Mouse (Mus musculus) retina, postnatal 7 days (tissue): ENCODE data around the gene Gpbar1.

Experiments used
- DNase-seq: peaks from one replicate; pipeline ENCODE4 v3.0.0-alpha.2; 2012; ENCODE audit warnings: low read depth, low spot score

The Gpbar1 gene

DNA sequence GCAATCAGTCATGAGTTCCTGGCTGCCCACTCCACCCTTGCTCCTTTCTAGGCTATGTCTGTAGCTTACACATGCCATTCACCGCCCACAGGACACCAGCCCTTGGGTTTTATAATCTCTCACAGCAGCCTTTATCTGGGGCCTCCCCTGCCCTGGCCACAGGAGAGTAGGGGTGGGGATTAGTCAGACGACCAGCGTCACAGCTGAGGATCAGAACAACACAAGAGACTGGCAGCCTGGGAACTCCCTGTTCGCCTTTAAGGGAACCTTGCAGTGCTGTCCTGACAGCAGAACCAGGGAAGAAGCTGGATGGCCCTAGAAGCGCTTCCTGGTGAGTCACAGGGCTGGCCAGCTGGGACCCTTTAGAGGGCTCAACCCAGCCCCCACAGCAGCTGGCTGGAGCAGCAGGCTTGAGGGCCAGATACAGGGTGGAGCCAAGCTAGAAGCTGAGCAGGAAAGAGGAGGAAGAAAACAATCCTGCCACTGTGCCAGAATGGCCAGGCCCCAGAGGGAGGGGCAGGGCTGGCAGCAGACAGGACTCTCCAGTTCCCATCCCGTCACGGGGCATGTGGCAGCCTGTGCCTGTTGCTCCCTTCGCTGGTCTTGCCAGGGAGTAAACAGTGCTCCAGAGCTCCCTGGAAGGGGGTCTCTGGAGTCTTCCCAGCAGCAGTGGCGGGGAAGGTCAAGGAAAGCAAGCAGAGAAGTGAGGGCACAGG, 17.3 kb downstream of the Gpbar1 start:
- DNase-seq = peak; percentile 64

DNA sequence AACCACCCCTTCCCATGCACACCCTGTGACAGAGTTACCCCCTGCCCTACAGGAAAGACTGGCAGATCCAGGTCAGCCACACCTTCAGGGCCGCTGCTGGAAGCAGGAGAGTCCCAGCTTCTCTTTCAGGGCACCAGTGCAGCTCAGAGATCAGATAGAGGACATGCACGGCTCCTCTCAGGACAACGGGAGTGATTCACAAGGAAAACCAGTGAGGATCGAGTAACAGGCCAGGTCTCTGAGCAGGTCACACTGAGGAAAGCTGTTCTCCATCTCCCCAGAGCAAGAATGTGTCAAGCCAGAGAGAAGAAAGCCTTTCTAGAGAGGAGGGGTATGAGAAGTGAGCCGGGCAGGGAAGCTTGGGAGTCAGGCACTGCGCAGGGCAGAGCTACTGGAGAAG, 18.1 kb downstream of the Gpbar1 start:
- no peak for DNase-seq

DNA sequence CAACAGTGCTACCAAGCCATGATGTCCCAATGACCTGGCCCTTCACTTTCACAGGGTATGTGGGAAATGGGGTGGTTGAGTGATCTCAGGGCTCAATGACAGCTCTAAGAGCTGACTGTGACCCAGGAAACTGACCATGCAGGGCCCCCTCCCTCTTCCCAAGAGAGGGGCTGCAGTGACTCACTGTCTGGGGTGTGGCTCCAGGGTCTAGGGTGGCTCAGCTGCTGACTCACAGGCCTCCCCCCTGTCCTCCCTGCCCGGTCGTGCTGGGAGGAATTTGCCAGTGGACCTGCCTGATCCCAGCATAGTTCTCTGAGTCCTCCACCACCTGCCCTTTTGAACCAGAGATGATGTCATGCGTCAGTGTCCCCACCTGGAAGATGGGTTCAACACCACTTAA, 18.9 kb downstream of the Gpbar1 start:
- DNase-seq = no peak

DNA sequence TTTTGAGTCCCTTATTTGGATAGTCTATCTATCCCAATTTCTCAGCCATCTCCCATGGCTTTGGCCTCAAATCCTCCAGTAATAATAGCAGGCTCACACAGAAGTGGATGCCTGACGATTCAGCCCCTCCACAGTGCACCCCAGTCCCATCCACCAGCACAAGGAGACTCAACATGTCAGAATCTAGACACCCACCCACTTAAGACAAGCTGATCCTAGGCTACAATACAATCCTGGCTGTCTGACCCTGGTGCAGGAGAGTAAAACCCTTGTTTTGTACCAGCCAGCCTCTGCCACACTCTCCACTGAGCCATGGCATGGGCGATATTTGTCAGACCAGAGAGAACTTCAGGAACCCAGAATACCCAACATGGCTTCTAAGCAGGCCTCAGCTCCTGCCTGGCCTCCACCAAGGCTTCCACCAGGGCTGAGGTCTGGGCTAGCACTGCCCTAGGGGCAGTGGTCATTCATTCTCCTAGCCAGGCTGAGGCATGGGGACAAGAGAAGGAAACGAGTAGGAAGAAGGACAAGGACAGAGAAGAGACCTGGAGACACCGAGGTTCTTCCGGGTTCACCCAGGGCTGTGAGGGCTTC, 19.9 kb downstream of the Gpbar1 start:
- no peak for DNase-seq

DNA sequence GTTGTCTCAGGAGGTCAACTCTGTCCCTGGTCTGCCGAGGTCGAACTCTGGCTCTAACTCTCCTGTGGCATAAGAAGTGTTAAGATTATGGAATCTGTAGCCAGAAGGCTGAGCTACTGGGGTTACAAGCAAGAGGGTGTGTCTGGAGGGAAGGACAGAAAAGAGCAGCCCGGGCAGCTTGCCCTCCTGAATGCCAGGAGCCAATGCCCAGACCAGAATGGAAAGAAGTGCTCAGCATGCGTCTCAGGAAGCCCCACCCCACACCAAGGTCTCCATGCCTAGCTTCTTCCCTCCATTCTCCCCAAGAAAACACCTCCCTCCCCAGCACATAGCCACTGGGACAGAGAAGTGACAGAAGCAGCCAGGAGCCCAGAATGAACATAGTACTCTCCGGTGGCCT, 20.6 kb downstream of the Gpbar1 start:
- DNase-seq = no peak

DNA sequence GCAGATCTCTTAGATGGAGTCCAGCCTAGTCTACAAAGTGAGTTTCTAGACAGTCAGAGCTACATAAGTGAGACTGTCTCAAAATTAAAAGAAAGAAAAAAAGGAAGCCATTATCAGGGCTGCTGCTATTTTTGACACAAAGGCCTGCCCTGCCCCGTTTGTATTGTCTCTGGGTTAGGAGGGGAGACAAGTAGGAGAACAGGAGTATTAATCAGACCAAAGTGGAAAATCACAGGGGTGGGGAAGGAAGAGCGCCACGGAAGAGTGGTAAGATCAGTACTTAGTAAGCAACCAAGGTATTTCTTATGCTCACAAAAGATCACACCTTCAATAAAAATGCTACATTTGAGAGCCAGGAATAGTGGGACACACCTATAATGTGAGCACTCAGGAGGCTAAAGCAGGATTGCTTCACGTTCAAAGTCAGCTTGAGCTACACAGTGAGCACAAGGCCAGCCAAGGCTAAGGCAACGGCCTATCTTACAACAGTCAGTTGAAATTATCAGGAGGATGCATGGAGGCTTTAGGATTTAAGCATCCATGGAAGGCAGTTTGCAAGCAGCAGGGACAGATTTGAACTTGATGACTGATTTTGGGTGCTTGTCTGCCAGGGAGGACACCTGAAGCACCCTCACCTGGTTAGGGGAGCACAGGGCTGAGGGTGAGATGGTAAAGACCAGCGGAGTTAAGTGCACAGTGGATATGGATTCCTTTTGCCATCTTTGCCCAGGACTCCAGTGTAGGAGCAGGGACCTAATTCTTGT, 22.2 kb downstream of the Gpbar1 start:
- DNase-seq = no peak

DNA sequence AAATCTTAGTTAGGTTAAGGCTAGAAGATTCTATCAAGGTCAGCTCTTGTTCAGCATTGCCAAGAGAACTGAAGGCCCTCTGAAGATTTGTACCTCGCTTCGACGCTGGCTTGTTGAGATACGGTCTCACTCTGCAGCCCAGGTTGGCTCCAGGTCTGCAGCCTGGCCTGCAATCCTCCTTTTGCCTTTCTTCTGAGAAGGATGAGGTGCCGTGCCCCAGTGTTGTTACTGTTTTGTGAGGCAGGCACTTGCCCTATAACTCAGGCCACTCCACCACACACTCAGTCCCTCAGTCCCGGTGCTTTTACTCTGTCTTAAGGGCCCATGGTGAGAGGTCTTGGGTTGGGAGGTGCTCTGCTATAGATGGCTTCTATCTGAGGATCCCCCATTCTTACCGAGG, 23.9 kb downstream of the Gpbar1 start:
- no peak for DNase-seq

DNA sequence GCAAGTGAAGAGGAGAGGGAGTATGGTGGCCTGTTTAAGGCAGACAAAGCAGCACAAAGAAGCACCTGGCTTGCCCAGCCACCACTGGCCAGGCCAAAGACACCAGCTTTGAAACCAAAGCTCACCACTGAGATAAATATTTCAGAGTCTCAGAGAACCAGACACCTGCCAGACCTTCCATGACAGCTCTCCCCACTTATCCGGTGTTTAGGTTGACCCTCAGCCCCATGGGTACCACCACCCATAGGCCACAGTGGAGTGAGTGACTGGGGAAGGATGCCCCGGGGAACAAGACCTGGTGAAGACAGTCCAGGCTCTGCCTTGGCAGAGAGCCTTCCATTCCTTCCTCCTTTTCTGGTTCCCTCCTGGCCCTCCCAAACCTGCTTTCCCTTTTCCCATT, 24.5 kb downstream of the Gpbar1 start:
- no peak for DNase-seq

DNA sequence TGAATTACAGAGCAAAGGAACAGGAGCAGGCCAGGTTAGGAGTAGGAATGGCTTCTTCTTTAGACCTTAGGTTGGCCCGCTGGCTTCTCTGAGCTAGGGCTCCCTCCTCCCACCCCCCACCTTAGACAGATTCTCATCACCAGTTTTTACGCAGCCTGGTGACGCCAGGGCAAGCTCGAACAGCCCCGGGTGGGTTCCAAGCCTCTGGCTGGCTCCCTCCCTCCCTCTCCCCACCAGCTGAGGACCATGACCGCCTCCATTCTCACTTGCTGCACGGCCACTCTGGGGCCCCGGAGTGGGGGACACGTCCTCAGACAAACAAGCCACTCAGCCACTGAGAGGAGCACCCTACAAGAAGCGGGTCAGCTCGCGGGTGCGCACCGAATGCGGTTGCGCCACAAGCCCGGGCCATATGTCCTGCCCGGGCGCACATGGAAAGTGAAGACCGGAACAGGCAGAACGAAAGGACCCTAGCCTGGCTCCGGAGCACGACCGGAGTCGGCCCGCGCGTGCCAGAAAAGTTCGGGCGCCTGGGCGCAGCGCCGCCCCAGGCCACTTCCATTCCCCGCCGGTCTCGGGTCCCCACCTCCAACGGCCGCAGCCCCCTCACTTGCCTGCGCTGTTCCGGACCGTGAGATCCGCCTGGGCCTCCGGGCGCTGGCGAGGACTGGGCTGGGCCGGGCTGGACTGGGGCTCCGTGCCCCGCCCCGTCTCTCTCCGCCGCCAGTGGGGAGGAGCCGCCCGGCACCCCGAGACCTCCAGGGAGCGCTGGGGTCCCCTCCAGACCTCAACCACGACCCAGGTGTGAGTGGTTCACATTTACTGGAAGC, 25.4 kb downstream of the Gpbar1 start:
- DNase-seq = no peak

DNA sequence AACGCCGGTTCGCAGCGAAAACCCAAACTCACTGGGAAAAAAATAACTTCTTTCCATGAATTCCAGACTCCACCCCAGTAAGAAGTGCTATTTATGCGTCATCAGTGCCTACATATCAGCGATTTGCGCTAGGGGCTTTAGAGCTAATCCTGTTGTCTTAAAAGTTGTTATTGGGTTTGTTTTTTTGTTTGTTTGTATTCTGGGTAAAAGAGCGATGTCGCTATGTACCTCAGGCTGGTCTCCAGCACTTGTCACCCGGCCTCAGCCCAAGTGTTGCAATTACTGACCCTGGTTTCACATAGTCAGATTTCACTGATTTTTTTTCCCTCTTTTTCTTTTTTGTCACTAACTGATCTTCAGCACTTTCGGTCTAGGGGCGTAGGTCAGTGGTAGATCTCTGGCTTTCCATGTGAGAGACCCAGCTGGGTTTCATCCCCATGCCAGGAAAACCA, 26.0 kb downstream of the Gpbar1 start:
- DNase-seq = no peak

DNA sequence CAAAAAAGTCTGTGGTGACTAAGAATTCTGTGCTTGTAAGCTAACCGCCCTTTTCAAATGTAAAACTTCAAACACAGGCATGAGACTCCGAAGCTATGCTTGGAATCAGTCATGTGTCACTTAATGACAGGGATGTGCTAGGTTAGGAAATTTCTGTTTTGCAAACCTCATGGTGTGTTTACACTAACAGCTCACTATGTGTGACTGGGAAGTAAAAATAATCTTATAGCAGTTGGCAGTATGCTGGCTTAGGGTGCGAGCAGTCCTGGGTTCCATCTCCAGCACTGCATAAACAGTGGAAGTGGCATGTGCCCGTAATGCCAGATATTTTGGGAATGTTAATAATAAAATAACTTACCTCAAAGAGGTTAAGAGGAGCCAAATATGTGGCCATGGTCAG, 26.6 kb downstream of the Gpbar1 start:
- no peak for DNase-seq

DNA sequence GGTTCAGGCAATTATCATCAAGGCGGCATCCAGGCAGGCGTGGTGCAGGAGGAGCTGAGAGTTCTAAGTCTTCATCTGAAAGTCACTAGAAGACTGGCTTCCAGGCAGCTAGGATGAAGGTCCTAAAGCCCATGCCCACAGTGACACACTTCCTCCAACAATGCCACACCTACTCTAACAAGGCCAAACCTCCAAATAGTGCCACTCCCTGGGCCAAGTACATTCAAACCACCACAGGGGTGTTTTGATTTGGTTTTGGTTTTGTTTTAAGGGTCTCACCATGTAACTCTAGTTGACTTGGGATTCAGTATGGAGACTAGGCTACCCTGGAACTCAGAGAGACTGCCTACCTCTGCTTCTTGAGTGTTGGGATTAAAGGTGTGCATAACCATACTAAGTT, 27.2 kb downstream of the Gpbar1 start, which contains the start of gene Tmbim1:
TSS of gene Tmbim1 (minus strand) at position 101 of the 400 bp plus-strand sequence.
- DNase-seq = no peak

DNA sequence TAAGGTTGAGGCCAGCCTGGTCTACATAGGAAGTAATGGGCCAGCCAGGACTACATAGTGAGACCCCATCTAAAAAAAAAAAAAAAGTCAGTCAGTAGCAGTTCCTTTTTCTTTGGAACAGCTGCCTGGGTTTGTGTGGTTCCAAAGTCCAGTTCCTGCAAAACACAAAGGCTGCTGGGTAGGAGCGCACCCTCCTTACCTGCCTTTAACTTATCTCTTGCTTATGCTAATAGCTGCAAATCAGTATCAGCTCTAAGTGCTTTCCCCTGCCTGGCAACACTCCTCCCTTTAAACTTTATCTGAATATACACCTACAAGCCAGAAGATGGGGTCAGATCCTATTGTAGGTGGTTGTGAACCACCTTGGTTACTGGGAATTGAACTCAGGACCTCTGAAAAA, 28.8 kb downstream of the Gpbar1 start:
- no peak for DNase-seq

DNA sequence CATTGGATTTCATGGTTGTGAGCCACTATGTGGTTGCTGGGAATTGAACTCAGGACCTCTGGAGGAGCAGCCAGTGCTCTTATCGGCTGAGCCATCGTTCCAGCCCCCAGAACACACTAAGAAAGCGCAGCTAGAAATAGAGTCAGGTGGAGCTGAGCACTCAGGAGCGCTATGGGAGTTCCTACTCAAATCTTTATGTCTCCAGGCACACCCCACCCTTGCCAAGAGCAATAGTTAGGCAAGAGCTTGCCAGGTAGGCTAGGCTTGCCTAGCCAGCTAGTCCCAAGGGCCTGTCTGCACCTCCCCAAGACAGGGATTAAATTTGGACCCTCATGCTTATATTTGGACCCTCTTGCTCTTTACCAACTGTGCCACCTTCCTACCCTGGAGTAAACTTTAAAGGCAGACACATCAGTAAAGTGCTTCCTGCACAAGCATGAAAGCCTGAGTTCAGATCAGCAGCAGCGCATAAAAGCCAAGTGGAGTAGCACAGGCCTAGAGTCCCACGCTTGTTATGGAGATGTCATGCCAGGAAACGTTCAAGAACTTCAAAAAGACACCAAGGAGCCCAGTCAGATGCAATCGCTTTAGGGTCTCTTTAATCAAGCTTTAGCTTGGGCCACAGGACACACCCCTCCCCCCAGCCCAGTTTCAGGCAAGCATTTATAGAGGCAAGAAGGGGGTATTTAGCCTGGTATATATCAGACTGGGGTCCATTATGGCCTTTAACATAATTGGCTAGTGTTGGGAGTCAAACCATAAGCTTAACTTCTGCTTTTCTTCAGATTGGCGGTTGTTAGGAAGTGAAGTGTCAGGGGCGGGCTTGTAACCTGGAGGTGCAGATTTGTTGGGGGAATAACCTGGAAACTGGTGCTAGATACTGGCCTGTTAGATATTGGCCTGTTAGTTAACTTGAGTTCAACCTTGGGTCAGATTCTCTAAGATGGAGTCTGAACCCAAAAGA, 29.9 kb downstream of the Gpbar1 start:
- no peak for DNase-seq

DNA sequence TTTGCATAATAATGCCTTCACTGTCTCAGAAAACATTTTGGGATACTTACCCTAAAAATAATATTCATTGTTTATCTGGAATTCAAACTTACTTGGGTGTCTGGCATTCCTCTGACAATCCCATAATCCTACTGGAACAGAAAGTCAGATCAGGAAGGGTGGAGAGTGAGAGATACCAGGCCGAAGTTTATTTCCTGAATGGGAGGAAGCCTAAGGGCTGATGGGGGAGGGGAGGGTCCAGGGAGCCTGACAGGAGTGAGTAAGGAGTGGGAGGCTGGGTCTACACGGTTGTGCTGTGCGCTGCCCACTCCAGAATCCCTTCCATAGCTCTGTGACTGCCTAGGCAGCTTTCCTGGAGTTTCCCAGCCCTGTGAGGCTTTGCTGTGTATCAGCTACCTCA, 31.4 kb downstream of the Gpbar1 start:
- no peak for DNase-seq

DNA sequence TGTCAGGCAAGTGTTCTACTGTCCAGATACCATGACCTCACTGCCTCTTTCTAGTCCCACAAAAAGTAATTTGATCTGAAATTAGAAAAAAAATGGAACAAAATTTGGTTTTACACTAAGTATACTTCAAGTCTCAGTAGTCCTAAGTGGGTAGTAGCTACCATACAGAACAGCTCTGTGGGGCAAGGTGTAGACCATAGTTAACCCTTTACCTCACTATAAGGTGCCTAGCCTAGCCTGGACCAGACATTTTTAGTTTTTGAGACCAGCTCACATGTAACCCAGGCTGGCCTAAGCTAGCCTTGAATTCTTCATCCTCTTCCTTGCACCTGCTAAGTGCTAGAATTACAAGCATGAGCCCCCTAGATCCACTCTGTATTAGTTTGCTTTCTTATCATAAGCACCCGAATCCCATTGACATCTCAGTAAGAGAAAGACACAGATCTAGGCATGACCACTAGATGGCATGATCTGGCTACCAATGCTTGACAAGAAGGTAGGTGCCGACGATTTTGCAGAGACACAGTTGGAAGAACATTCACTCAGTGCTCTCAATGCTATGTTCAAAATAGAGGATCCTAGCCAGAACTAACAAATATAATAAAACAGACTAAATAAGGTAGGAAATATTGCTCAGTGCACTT, 34.8 kb downstream of the Gpbar1 start:
- peak; percentile 69 for DNase-seq

DNA sequence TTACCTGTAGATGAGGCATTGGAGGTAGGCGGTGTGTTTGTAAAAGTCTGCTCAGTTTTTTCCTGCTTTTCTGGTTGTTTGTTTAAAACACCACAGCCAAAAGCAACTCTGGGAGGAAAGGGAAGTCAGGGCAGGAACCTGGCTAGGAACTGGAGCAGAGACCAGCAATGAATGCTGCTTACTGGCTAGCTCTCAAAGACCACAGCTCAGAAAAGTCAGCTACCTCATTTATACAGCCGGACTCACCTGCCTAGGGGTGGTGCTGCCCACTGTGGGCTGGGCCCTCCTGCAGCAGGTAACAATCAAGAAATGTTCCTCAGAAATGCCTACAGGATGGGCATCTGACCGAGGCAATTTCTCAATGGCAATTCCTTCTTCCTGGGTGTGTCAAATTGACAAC, 36.4 kb downstream of the Gpbar1 start:
- DNase-seq = no peak

DNA sequence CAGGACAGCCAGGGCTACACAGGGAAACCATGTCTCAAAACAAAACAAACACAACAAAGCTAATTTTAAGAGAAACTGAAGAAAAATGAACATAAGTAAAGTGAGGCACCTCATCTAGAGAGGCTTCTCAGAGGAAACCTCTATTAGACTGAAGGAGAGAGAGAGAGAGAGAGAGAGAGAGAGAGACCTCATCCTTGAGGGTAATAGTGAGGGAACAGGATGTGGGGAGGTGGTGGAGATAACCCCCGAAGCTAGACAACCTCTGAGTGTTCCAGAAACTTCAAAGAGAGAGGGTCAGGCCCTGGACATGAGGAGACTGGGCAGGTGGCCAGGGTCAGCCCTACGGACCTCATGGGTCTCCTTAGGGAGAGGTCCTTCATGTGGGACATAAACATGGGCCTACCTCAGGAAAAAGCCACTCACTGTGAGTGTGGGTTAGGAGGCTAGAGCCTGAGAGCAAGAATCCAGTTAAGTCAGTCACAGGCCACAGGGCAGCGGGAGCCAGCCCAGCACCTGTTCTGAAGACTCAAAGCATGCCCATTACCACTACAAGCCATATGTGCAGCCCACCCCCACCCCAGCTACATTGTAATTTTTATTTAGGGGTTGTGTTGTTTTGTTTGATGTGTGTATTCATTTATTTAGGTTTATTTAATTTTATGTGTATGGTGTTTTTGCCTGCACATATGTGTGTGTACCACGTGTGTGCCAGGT, 37.9 kb downstream of the Gpbar1 start:
- no peak for DNase-seq

DNA sequence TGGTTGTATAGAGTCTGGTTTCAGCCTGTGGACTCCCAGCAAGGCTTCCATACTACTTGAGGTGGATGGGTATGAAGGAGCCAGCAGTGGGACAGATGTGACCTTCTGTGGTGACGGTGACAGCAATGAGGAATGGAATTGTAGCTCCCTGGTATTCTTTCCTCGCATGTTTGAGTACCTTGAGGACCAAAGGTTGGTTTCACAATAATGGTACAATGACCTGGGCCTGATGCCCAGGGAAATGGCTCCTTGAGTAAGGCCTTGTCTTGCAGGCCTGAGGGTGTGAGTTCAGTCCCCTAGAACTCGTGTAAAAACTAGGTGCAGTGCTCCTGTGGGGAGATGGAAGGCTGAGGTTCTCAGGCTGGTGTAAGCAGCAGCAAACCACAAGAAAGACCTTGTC, 40.4 kb downstream of the Gpbar1 start:
- DNase-seq = no peak

DNA sequence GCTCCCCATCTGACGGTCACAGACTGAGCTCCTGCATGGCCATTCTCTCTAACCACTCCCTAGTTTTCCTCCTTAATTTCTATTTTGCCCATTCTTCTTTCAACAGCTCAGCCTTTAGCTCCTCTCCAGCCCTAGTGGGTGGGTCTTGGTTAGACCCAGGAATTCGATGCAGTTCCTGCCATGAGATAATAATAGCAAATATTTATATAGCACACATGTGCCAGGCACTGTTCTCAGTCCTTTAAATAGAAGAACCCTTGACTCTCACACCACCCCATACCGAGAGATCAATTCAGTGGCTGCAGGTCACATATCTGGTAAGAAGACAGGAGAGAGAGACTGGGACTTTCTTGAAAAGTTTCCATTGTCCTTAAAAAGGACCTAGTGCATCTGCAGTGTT, 43.0 kb downstream of the Gpbar1 start:
- no peak for DNase-seq
